Mouse (Mus musculus) lung, adult 10 weeks (tissue): ENCODE data around the gene Dapk2. TPM values are rescaled to one million over a fixed set of nuclear protein-coding genes. Genes with fewer than 3 reads are reported as not detected.

Experiments
- polyA plus RNA-seq: library from polyadenylated mRNA; stranded (reverse); fragments of 350-450 nt; fragmentation: Illumina TruSeq; extraction: RNeasy Lipid Tissue Mini Kit (QIAGEN cat#74804); gene quantifications from one replicate; pipeline ENCODE4 v1.2.3, GENCODE M21; 2014; ENCODE audit warnings: low read depth, low replicate concordance; ENCODE audit not compliant: insufficient read depth

Dapk2 gene
- 30.8 TPM for polyA plus RNA-seq

DNA sequence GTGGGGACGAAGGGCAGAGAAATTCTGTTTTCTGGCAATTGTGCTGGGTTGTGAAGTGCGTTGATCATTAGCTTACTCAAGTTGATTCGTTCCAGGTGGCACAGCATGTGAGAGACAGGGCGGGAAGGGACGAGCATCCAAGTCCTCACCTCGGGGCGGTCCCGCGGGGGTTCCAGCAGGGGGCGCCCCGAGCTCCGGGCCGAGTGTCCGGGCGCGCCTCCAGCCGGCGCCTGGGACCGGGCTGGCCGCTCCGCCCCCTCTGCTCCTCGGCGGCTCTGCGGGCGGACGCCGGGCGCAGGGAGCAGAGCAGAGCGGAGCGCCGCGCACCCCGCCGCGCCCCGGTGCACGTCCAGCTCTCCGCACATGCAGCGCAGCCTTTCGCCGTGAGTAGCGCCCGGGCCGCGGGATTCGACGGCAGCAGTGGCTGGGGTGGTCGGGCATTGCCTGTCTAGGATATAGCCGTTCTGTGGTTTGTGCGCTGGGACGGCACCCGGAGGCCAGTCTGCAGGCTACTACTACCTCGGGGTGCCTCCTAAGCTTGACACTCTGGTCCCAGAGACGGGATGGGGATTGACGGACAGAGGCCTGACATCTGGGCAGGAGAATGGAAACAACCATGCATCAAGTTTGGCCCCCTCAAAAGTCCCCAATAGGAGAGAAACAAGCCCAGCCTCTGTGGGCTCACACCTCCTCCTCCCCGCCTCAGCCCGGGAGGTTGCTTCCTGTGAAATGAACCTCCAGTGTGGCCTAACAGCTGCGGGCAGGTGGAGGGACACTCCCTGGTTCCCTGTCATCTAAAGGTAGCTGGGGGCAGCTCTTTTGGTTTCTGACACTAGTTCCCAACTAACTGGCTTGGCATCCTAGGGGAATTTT is at the start of gene Dapk2:
Dapk2 (plus strand) TSS at position 266 of the 873 bp plus-strand sequence.

DNA sequence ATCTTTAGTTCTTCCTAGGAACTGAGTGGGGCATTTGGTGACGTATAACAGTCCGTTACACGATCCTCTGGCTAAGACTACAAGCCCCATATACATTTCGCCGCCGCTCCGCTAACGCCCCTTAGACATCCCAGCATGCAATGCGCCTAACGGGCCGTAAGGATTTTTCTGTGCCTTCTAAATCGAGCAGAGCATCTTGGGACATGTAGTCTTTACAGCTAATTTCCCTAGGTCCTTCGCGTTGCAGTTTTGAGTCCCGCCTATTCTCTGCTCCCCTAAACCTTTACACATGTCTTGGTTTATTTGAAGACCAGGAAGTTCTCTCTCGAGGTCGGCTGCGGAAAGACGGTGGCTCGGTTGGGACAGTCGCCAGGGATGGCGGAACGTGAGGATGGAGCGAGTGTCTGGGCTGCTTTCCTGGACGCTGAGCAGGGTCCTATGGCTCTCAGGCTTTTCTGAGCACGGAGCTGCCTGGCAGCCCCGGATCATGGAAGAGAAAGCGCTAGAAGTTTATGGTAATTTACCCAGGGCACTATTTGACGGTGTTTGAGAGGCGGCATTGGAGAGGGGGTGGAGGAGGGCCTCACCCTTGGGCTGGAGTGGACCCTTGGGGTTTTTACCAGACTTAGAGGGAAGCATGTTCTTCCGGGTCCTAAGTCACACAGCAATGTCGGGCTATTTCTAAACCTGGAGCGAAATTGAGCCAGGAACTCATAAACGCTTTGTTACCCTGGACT is 31.4 kb upstream of the Dapk2 start, which contains the start of the genes Snx1 and Ciao2a:
Snx1 (minus strand) TSS at position 132 of the 737 bp plus-strand sequence.
Ciao2a (plus strand) TSS at position 156 of the 737 bp plus-strand sequence.

Other genes with a start within 250 kb of the Dapk2 start
- 11.5 TPM for gene Trip4, start 249.4 kb upstream of the Dapk2 start, polyA plus RNA-seq
- gene Csnk1g1, start 249.3 kb upstream of the Dapk2 start, polyA plus RNA-seq = 3.5 TPM
- gene Ppib, start 98.0 kb upstream of the Dapk2 start, polyA plus RNA-seq = 445 TPM
- 10.1 TPM for gene Snx22, start 88.5 kb upstream of the Dapk2 start, polyA plus RNA-seq
- gene Snx1, start 31.6 kb upstream of the Dapk2 start, polyA plus RNA-seq = 72.0 TPM
- 65.6 TPM for gene Ciao2a, start 31.6 kb upstream of the Dapk2 start, polyA plus RNA-seq
- gene Herc1, start 192.2 kb downstream of the Dapk2 start, polyA plus RNA-seq = 5.4 TPM